Mouse (Mus musculus): ENCODE measurements around the gene Btd. TPM values are rescaled to one million over a fixed set of nuclear protein-coding genes. Genes with fewer than 3 reads are reported as not detected.

Gene Btd
- total RNA-seq, 2 experiments from 2014 or later = 11.8 to 11.9 TPM

DNA sequence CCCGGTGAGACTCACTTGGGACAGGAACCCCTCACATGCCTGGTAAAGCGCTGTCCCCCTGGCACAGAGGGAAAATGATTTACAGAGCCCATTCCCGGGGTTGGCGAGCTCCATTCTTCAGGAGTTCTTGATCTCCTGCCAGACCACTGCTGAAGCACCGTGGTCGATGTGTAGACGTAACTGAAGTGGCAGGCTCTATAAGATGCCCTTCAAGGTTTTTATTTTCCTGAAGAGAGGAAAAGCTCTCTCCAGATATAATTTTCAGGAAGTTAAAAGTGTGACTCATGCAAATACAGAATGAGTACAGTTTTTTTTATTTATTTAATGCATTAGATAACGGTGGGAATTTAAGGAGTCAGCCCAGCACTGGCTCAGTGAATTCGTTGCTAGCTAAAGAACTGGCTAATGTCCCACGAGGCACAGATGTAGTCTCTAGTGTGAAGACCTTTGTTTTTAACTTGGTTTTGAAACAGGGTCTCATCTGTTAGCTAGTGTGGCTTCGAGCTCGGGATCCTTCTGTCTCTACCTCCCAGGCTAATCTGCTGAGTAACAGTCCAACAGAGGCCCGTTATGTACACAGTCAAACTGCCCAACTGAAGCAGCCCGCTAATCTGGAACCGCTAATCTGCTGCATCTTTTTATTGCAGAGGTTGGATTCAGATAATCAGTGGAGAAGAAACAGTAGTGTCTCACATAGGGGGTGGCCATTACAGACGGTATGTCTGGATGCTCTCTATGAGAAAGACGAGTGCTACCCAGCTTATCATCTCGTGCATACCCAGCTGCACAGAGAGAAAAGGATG lies 23.5 kb downstream of the Btd start:
- no peak for DNase-seq (ENCODE audit: low spot score in 2 of 2)

DNA sequence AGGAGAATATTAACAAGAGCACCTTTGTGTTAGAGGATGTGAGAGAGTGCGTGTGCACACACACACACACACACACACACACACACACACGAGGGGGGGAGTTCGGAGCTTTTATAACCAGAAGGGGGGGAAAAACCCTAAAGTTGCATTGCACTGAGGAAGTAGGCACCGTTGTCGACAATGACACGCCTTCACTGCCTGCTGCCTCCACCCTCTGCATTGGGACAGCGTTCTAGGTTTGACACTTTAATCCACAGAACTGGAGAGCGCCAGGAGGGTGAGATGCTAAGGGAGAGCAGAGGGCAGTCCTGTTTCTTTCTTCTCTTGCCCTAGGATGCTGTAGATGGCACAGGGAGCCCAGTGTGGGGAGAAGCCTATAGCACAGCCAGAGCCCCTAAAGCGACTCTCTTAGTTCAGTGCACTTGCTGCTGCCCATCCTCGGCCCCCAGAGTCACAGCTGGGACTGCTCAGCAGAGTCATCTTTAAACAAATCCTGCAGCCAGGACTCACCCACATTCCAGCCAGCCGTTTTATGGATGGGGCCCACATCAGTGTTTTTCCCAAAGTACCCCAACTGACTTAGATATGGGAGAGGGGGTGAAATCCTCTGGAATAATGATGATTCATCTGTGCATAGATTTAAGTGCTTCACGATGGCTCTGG lies 24.2 kb downstream of the Btd start:
- DNase-seq (ENCODE audit: low spot score in 2 of 2) = no peak

DNA sequence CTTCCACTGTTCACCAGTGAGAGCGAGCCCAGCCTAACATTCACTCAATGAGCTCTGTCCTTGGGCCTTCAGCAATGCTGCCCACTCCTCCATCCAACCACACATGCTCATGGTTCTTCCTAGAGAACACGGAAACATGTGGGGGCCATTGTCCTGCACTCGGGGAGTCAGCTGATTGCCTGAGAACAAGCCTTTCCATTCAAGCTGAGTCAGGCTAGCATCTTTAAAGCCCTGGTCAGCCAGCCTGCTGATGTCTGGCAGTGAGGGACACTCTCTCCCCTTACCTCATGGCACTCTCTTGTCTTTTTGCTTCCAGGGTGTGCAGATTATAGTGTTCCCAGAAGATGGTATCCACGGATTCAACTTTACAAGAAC lies 24.7 kb downstream of the Btd start:
- no peak for DNase-seq (ENCODE audit: low spot score in 2 of 2)

DNA sequence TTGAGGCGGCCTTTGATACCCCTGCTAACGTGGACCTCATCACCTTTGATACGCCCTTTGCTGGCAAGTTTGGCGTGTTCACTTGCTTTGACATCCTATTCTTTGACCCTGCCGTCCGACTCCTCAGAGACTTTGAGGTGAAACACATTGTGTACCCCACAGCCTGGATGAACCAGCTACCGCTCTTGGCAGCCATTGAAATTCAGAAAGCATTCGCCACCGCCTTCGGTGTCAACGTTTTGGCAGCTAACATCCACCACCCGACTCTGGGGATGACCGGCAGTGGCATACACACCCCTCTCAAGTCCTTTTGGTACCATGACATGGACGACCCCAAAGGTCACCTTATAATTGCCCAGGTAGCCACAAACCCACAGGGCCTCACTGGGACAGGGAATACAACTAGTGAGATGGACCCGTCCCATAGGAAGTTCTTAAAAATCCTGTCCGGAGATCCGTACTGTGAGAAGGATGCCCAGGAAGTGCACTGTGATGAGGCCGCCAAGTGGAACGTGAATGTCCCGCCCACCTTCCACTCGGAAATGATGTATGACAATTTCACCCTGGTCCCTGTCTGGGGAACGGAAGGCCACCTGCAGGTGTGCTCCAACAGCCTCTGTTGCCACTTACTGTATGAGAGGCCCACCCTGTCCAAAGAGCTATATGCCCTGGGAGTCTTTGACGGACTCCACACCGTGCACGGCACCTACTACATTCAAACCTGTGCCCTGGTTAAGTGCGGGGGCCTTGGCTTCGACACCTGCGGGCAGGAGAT lies 26.3 kb downstream of the Btd start:
- DNase-seq (ENCODE audit: low spot score in 2 of 2) = no peak

DNA sequence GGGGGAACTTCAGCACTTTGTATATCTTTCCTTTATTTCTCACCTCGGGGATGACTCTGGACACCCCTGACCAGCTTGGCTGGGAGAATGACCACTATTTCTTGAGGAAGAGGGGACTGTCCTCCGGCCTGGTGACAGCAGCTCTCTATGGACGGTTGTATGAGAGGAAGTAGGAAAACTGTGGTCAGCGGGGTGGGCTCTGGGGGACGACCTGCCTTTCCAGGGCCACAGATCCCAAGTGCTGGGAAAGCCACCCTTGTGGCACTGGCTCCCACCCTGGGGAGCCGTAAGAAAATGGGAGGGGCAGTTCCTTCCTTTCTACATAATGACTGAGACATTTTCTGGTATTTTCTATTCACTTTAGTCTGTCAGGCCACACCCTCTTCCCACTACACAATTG lies 26.9 kb downstream of the Btd start:
- no peak for DNase-seq (ENCODE audit: low spot score in 2 of 2)

DNA sequence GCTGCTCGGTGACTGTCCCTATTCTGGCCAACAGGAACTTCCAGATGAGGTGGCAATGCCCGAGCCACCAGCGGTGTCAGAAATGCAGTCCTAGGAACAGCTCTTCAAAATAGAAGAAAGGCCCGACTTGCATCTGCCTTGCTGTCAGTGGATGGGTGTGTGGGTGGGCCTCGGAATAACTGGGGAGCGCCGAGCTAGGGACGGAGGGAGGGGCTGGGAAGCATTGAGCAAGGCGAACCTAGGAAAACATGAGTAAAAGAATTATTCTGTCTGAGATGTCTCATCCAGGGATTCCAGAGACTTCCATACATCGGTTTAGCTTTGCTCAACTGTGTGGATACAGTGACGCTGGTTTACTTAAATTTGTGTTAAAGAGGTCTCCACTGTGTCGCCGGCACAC lies 27.5 kb downstream of the Btd start:
- no peak for DNase-seq (ENCODE audit: low spot score in 2 of 2)

DNA sequence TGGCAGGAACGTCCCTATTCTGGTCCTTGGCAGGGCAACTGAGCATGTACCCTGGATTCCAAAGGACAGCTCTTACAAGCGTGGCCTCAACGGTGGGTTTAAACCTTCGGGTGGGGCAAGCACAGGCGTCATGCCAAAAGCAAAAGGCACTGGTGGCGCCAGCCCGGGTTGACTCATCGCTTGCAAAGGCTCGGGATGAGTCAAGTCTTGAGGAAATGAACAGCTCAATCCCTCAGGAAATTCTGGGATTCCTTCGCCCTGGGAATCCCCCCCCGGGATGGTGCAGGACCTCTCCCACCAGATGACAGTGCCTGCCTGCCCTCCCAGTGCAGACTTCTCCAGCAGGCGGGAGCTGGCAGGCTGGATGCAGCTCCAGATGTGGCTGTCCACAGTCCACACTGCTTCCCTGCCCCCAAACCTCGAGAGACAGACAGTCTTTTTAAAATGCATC lies 28.4 kb downstream of the Btd start:
- DNase-seq (ENCODE audit: low spot score in 2 of 2) = peak; percentile 61 to 66

DNA sequence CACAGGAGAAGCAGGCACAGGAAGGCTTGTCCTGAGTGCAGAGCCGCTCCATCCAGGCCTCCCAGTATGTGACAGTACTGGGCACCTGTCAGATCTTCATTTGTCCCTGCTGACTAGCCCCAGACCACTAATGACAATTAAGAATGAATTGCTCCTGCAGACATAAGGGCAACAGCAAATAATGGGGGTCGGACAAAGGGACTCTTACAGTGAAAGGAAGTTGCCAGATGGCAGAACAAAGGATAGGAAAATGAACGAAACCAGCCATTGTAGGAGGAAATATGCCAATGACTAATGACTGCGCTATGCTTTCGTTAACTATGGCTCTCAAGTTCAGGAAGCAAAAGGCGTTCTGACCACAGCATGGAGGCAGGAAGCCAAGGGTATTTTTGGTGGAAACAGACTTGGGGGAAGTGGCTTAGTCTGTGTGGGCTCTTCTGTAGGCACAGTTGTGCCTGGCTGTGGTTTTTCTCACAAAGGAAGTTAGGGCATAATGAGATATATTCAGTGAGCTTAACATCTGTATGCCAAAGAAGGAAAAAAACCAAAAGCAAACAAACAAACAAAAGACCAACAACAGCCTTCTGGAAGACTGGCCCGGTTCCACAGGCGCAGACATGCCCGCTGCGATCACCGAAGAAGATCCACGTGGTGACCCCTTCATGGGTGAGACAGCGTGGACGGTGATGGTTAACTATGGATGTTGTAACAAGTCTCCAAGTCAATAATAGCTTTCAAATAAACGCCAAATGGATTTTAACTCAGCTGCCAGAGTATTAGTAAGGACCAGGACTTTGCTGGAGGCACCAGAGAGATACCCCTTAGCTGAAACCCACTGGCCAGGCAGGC lies 29.0 kb downstream of the Btd start:
- peak in 1 of 2 experiments; percentile 52 for DNase-seq (ENCODE audit: low spot score in 2 of 2)

DNA sequence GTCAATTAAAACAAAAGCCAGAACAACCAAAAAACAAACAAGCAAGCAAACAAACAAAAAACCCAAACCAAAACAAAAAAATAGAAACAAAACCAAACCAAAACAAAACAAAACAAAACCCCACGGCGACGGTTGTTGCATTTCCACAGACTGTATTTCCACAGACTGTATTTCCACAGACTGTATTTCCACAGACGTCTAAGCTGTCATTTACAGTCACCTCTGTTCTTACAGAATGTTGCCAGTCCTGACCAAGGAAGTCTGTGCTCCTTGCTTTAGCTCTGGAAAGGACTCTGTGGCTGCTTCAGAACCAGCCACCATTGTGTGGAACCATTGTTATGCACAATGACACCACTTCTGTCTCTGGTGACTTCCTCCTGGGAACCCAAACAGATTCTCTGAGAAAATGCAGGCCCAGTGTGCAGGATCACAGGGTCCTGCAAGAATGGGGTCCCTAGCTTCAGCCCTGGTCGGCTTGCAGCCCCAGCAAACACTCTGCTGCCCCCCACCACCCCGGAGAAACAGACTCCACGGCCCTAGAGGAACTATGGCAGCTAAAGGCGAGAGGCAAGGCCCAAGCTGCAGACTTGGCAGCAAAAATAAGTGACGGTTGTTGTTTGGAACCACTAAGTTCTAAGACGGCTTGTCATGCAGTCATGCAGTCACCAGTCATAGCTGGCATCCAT lies 30.9 kb downstream of the Btd start:
- DNase-seq (ENCODE audit: low spot score in 2 of 2) = peak in 1 of 2 experiments; percentile 7

DNA sequence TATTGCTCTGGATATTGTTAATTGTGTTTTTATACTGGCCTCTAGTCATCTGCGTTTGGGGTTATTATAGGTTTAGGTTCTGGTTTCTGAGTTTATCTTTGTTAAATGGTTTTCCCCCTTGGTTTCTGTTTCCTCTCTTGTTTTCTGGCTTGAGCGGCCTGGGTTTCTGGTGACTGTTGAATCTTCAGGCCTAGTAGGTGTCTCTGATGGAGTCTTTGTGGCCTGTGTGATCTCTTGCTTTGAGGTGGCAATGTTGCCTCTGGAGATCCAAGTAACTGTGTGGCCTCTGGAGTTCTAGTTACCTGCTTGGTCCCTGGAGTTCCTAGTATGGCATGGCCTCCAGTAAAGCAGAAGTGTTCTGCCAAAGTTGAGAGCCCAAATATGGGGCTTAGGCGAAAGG lies 39.8 kb downstream of the Btd start:
- no peak for DNase-seq (ENCODE audit: low spot score in 2 of 2)

DNA sequence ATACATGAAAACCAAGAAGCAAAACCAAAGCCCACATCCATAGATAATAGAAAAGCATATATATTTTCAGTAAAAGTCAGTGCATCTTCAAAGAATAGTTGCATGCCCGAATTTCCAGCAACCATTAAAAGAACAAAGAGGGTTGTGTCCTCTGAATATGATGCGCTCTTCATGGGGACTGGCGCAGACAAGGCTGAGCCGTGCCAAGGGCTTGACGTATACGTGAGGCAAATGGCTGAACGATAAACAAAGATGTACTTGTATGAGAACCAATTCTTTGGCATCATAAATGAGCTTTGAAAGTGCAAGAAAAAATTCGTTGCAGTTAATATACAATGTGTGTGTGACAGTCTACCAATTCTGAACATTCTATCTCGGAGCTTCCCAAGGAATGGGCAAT lies 40.5 kb downstream of the Btd start:
- DNase-seq (ENCODE audit: low spot score in 2 of 2) = no peak

DNA sequence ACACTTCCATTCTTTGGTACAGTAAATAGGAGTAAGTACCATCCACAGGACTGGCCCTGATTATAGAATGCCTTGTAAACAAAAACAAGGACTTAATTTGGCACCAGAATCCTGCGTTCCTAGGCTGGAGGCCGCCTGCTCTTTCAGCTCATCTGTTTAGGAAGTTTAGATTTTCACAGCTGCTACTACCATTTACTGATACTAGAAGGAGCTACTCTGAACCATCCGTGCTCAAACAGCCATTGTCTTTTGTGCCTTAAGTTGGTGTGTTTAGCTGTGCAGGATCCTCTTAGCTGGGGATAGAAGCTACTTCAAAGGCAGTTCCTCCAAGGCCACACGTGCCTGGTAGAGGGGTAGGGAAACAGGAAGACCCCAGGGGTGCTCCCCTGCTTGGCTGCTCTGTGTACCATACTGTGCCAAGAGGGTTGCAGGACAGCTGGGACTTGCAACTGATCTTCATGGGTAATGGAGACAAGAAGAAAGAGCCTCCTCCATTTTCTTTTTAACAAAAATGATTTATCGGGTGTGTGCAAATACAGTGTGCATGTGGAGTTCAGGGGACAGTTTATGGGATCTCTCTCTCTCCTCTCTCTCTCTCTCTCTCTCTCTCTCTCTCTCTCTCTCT lies 41.2 kb downstream of the Btd start:
- no peak for DNase-seq (ENCODE audit: low spot score in 2 of 2)

DNA sequence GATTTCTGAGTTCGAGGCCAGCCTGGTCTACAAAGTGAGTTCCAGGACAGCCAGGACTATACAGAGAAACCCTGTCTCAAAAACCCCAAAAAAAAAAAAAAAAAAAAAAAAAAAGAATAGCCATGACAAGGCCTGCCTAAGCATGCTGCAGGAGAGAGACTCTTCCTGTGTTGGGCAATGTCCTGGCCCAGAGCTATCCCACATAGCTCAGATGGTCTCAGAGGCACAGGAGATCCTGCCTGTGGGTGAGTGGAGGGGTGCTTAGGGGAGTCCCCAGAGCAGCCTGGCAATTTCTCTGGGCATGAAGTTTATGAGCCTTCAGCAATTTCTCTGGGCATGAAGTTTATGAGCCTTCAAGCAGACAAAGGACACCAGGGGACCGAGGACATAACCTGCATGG lies 42.8 kb downstream of the Btd start:
- DNase-seq (ENCODE audit: low spot score in 2 of 2) = no peak

DNA sequence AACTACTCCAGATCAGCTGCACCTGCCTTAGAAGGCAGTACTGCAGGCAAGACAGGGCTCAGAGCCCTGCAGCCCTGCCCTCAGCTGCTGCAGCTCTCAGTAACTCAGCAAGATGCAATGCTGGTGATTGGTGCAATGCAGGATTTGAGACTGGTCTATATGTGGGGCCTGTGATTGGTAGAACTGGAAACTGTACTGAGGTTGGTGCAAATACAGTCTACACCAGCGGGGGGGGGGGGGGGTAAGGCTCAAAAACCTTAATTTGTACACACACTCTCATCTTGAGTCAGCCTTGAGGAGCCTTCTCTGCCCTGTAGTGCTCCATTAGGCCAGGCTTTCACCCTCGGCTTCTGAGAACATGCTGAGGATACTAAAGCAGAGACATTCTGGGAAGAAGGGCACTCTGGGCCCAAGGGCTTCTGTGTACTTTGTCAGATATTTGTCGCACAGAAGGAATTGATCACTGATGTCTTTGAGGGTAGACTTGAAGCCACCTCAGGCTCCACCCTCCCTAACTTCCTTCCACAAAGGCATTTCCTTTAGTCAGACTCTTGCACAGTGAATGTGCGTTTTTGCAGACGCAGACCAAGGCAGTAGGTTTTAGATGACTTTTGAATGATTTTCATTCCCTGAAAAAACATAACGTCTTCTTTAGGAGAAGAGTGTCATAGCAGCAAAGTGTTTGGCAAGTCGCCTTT lies 43.7 kb downstream of the Btd start:
- DNase-seq (ENCODE audit: low spot score in 2 of 2) = no peak

DNA sequence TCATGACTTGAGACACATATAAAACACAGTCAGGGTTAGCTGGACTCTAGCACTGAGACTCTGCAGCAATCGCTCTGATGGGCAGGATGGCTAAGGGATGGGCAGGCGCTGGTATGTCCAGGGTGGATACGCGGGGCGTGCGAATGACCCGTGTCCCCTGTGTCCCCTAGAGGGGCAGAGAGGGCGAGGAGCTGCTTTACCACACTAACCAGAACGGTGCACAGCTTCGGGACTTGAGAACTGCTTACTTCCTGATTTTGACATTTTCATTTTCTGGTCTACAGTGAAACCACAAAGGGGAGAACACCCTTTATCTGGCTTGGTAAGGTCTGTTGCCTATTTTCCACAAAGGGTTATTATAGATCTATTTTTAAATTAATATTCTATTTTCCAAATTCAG lies 44.9 kb downstream of the Btd start:
- DNase-seq (ENCODE audit: low spot score in 2 of 2) = no peak

DNA sequence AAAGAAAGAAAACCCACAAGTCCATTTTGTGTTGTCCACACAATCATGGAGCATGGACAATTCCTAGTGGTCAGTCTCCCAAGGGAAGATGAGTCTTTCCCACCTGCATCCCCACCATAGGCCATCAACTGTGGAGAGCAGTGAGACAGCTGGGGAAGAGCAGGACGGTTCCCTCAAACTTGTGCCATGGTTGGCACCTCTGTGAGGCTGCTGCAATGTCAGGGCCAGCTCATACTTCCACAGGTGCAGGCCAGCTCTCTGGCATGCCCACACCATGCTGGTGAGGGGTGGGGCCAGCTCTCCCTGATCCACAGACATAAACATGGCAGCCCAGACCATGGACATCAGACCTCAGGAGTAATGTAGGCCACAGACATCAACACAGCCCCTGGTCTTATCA lies 45.4 kb downstream of the Btd start:
- DNase-seq (ENCODE audit: low spot score in 2 of 2) = no peak

DNA sequence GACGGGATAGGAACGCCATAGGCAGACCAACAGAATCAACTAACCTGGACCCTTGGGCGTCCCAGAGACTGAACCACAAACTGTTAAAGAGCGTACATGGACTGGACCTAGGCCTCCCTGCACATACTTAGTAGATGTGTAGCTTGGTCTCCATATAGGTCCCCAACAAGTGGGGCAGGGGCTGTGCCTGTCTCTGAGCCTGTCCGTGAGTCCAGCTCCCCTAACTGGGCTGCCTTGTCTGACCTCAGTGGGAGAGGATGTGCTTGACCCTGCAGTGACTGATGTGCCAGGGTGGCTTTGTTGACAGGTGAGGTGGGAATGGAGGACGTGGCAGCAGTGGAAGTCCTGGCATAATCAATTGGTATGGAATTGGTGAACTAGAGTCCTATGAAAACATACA lies 51.7 kb downstream of the Btd start:
- DNase-seq (ENCODE audit: low spot score in 2 of 2) = no peak

DNA sequence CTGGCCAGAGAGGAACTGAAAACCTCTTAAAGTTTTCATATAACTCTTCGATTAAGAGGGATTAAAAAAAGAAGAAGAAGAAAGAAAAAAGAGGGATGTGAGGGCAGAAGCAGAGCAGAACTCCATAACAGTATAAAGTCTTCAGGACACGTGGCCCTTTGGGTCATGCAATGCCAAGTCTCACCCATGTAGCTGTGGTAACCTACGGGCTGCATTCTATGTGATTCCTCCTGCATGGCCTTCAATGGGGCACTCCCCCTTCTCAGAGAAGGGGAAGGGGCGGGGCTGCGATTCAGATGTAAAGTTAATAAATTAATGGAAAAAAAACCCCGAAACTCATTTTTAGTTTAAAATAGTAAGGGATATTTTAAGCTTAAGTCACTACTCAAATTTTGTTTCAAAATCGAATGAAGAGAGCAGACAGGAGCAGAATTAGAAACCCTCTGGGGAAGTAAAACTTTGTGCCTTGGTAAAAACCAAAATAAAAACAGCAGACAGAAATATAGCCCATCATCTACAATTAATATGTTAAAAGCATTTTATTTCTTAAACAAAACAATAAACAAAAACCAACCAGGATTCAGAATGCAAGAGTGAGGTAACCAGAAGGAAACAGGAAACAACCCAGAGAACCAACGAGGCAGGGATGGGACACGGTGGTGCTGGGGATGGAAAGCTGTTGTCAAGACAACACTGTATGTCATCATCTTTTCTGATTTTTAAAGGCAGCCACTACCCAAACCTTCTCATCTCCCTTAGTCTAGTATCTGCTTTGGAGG lies 55.6 kb downstream of the Btd start:
- no peak for DNase-seq (ENCODE audit: low spot score in 2 of 2)

DNA sequence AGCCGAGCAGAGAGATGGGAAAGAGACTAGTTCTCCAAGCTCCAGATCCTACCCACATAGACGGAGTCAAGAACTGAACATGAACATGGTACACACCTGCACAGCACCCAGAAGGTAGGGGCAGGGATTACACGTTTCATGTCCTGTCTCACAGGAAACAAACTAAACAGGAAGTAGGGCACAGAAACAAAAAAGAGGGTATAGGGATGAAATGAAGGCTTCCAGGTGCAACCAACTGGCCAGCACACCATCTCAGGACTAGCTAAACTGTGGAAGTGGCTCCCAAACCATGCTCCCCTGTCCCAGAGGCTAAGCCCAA lies 56.1 kb downstream of the Btd start:
- no peak for DNase-seq (ENCODE audit: low spot score in 2 of 2)
